Mouse (Mus musculus): Measurements from ENCODE around the gene Plekhg1. TPM values are rescaled to one million over a fixed set of nuclear protein-coding genes. Genes with fewer than 3 reads are reported as not detected.

Gene Plekhg1
- total and polyA plus RNA-seq, 3 experiments: 3.6 to 11.0 (median 7.6) TPM

DNA sequence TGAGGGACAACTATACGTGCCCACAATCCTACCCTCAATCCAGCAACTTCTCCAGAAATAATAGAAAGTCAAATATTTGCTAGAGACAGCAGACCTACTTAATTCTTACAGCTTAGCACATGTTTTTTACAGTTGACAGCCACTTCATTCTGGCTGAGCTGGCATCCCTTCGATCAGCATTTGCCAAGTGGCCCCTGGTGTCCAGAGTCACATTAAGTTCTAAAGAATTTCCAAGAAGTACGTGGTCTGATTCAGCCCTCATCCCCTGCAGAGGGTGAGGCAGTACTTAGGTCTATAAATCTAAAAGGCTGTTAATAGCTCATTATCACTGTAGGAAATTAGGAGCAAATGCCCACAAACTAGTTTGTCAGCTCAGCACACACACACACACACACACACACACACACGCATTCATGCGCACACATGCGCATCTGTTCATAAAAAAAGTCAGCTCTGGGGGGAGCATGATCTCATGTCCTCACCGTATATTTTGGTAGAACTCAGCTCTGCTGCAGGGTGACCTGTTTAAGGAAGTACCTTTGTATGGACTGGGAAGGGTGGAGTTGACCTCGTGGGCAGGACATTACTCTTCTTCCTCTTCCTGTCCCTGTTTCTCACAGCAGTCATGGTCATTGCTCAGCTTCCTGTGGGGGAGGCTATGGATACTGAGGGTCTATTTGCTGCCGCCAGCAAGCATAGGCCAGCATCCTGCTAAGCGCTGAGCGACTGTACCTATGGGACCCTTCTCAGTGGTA is 91.6 kb downstream of the Plekhg1 start:
- peak overlapping the region; percentile 85 for H3K27ac ChIP-seq
- no peak overlapping the region for H3K9ac ChIP-seq (ENCODE audit: low read depth, low read length)
- no peak overlapping the region for H3K4me3 ChIP-seq
- 49% methylated on average over 11 of the region's 11 CpGs for WGBS
- DNase-seq: peak; percentile 44 to 63
- H3K27me3 ChIP-seq (ENCODE audit: control insufficient read depth, insufficient read depth, low read length): no peaks in the 10 kb centered on the region
- H3K36me3 ChIP-seq (ENCODE audit: control insufficient read depth, insufficient read depth, low read length): peaks cover 4% of the 10 kb centered on the region
- peaks cover 17% of the 10 kb centered on the region for H3K4me1 ChIP-seq (ENCODE audit: control insufficient read depth, insufficient read depth, low read length)
- H3K79me2 ChIP-seq (replicated peaks; ENCODE audit: control insufficient read depth, insufficient read depth, low read length): no peaks in the 10 kb centered on the region
- TF ChIP-seq CTCF (IDR thresholded peaks at IDR 0.05): no peak
- peak; percentile 96 for TF ChIP-seq EP300 (IDR thresholded peaks at IDR 0.05; ENCODE audit: insufficient read depth, low read depth, low read length)
- 0 out of 2 replicates have a peak, but pooled peaks have one; percentile 44 for TF ChIP-seq POLR2A (IDR thresholded peaks at IDR 0.05; ENCODE audit: insufficient read depth, low read depth, low read length)
- intact Hi-C loops (cut with DNase I): loop anchor here (2.0 kb wide), 1 partner anchor 109 kb away; no protein-coding TSS in a partner anchor

DNA sequence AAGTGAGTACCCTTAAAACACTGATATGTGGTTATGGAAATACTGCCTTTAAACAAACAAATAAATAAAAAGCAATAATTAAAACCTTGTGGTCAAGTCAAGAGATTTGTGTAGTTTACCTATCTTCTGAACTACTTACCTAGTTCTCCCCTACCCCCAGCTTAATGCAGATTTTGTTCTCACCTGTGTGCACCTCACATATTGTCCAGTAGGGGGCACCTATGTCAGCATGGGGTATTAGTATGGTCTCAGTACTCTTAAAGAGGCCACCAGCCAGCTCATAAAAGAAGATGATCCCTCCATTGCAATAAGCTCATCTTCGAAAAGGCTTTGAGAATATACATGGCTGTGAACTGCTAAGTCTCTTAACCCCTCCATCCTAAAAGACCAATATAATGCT is 93.9 kb downstream of the Plekhg1 start:
- H3K36me3 ChIP-seq (ENCODE audit: control insufficient read depth, insufficient read depth, low read length): peaks cover 4% of the 10 kb centered on the region
- intact Hi-C loops (cut with DNase I): loop anchor here (2.0 kb wide), 1 partner anchor 93 kb away; the partner anchor contains the start of gene Plekhg1
- no peak overlapping the region for H3K9ac ChIP-seq (ENCODE audit: low read depth, low read length)
- 100% methylated on average over 1 of the region's 1 CpGs for WGBS
- H3K4me3 ChIP-seq: no peak overlapping the region
- H3K79me2 ChIP-seq (replicated peaks; ENCODE audit: control insufficient read depth, insufficient read depth, low read length): 0 out of 2 replicates have a peak, but pooled peaks cover 1% of the 10 kb centered on the region
- peak; percentile 55 for TF ChIP-seq CTCF (IDR thresholded peaks at IDR 0.05)
- no peak for TF ChIP-seq POLR2A (IDR thresholded peaks at IDR 0.05; ENCODE audit: insufficient read depth, low read depth, low read length)
- TF ChIP-seq EP300 (IDR thresholded peaks at IDR 0.05; ENCODE audit: insufficient read depth, low read depth, low read length): no peak
- DNase-seq: no peak
- H3K4me1 ChIP-seq (ENCODE audit: control insufficient read depth, insufficient read depth, low read length): peaks cover 19% of the 10 kb centered on the region
- H3K27ac ChIP-seq: peak overlapping the region; percentile 85
- H3K27me3 ChIP-seq (ENCODE audit: control insufficient read depth, insufficient read depth, low read length): no peaks in the 10 kb centered on the region

DNA sequence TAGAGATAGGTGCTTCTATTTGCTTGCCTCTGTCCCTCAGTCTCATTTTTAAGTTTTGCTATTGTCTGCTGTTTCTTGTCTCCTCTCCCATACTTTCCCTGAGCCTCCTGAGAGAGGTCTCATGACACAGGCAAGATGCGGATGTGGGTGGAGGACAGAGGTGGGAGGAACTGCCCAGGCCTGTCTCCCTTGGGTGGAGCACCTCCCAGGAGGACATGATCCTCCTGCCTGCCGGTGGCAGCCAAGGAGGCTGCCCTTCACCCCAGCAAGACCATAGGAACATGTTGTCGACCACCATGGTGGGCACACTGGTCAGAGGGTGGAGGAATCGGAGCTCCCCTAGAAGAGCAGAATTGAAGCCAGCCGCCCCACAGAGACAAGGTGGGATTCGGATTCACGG is 94.5 kb downstream of the Plekhg1 start:
- Histone ChIP-seq H3K27me3 (ENCODE audit: control insufficient read depth, insufficient read depth, low read length) (no peaks in the 10 kb centered on the region), H3K79me2 (replicated peaks; ENCODE audit: control insufficient read depth, insufficient read depth, low read length) (0 out of 2 replicates have a peak, but pooled peaks cover 1% of the 10 kb centered on the region), H3K9ac (ENCODE audit: low read depth, low read length) (no peak overlapping the region), H3K4me3 (peak overlapping the region; percentile 35), H3K4me1 (ENCODE audit: control insufficient read depth, insufficient read depth, low read length) (peaks cover 19% of the 10 kb centered on the region), H3K27ac (peak overlapping the region; percentile 85), H3K36me3 (ENCODE audit: control insufficient read depth, insufficient read depth, low read length) (peaks cover 4% of the 10 kb centered on the region)
- intact Hi-C loops (cut with DNase I): loop anchor here (2.0 to 5.0 kb wide), 2 partner anchors 43 to 94 kb away; partner anchors contain the start of gene Plekhg1
- TF ChIP-seq EP300 (IDR thresholded peaks at IDR 0.05; ENCODE audit: insufficient read depth, low read depth, low read length) (0 out of 2 replicates have a peak, but pooled peaks have one; percentile 46), POLR2A (IDR thresholded peaks at IDR 0.05; ENCODE audit: insufficient read depth, low read depth, low read length) (no peak)
- DNase-seq: peak; percentile 62 to 66
- 59% methylated on average over 7 of the region's 7 CpGs for WGBS

DNA sequence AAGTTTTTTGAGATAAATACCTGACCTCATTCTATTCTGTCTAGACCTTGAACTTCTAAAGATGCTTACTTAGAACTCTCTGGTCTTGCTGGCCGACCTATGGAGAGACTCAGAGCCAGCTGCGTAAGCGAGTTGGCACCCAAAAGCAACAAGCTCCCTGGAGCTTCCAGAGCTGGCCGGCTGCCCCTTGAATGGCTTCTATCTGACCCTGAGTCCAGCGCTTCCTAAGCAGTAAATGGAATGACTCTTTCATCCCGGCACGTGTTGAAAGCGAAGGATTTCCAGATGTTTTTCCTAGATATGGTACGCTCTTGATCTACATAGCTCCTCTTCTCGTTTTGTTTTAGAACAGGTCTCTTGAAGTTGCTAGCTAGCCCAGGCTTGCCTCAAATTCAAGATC is 95.5 kb downstream of the Plekhg1 start:
- Histone ChIP-seq H3K9ac (ENCODE audit: low read depth, low read length) (no peak overlapping the region), H3K4me3 (peak overlapping the region; percentile 35), H3K36me3 (ENCODE audit: control insufficient read depth, insufficient read depth, low read length) (peaks cover 4% of the 10 kb centered on the region), H3K4me1 (ENCODE audit: control insufficient read depth, insufficient read depth, low read length) (peaks cover 14% of the 10 kb centered on the region), H3K27ac (peak overlapping the region; percentile 85), H3K27me3 (ENCODE audit: control insufficient read depth, insufficient read depth, low read length) (no peaks in the 10 kb centered on the region), H3K79me2 (replicated peaks; ENCODE audit: control insufficient read depth, insufficient read depth, low read length) (0 out of 2 replicates have a peak, but pooled peaks cover 1% of the 10 kb centered on the region)
- TF ChIP-seq EP300 (IDR thresholded peaks at IDR 0.05; ENCODE audit: insufficient read depth, low read depth, low read length) (0 out of 2 replicates have a peak, but pooled peaks have one; percentile 45), POLR2A (IDR thresholded peaks at IDR 0.05; ENCODE audit: insufficient read depth, low read depth, low read length) (no peak), CTCF (IDR thresholded peaks at IDR 0.05) (no peak)
- intact Hi-C loops (cut with DNase I): loop anchor here (2.0 to 5.0 kb wide), 2 partner anchors 42 to 95 kb away; partner anchors contain the start of gene Plekhg1
- peak; percentile 71 to 75 for DNase-seq
- WGBS: 20% methylated on average over 10 of the region's 10 CpGs

DNA sequence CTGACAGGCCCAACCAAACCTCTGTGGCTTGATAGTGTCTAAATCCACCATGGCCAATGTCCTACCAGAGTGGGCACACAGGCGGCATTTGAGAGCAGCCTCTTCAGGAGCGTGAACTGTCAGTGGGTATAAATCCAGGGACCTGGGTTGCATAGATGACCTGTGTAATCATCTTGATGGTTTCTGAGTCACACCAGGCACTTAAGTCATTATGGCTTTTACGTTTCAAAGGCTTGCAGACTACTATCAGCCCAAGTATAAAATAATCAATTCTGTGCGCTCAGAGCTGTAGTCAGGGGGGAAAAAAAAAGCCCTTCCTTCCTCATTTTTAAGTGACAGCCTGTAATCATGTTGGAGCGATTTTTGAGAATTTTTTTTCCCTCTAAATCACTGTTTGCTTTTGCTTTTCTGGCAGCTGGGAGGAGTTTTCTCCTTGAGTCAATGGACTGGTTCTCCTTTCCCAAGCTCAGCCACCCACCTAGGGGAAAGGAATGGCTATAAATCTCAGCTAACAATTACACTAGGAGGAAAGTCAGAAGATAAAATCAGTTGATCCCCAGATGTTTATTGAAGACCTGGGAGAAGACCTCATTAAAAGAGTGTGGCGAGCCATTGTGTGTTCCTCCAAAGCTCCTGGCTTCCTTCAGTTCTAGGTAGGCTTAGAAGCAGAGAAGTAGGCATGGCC is 99.7 kb downstream of the Plekhg1 start:
- Histone ChIP-seq H3K4me3 (no peak overlapping the region), H3K4me1 (ENCODE audit: control insufficient read depth, insufficient read depth, low read length) (peaks cover 5% of the 10 kb centered on the region), H3K36me3 (ENCODE audit: control insufficient read depth, insufficient read depth, low read length) (peaks cover 7% of the 10 kb centered on the region), H3K27me3 (ENCODE audit: control insufficient read depth, insufficient read depth, low read length) (no peaks in the 10 kb centered on the region), H3K27ac (no peak overlapping the region), H3K79me2 (replicated peaks; ENCODE audit: control insufficient read depth, insufficient read depth, low read length) (0 out of 2 replicates have a peak, but pooled peaks cover 1% of the 10 kb centered on the region), H3K9ac (ENCODE audit: low read depth, low read length) (no peak overlapping the region)
- no peak for DNase-seq
- intact Hi-C loops (cut with DNase I): loop anchor here (5.0 kb wide), 2 partner anchors 33 to 37 kb away; no protein-coding TSS in a partner anchor
- TF ChIP-seq POLR2A (IDR thresholded peaks at IDR 0.05; ENCODE audit: insufficient read depth, low read depth, low read length) (no peak), EP300 (IDR thresholded peaks at IDR 0.05; ENCODE audit: insufficient read depth, low read depth, low read length) (no peak), CTCF (IDR thresholded peaks at IDR 0.05) (no peak)
- 62% methylated on average over 6 of the region's 6 CpGs for whole genome bisulfite sequencing
